Mouse (Mus musculus) testis, adult 2 months (tissue): Measurements from ENCODE around the gene Gm20388. TPM values are rescaled to one million over a fixed set of nuclear protein-coding genes. Genes with fewer than 3 reads are reported as not detected.
A peak's percentile ranks its signal among the peaks of the same experiment; 100 is the strongest.

ENCODE experiments used
- H3K27ac ChIP-seq: fragments of 200-500 bp; 2 replicates; pipeline ENCODE4 v1.5.1; 2012; ENCODE audit warnings: low read depth, low read length; ENCODE audit not compliant: control insufficient read depth, insufficient read depth
- H3K27me3 ChIP-seq: fragments of 200-500 bp; 2 replicates; pipeline ENCODE4 v1.6.1; 2012; ENCODE audit warnings: mild to moderate bottlenecking, low read length, moderate library complexity; ENCODE audit not compliant: control insufficient read depth, insufficient read depth
- H3K36me3 ChIP-seq: fragments of 200-500 bp; 2 replicates; pipeline ENCODE4 v1.6.1; 2012; ENCODE audit warnings: mild to moderate bottlenecking, low read length; ENCODE audit not compliant: control insufficient read depth, insufficient read depth
- H3K4me1 ChIP-seq: fragments of 200-500 bp; 2 replicates; pipeline ENCODE4 v1.6.1; 2012; ENCODE audit warnings: low read length; ENCODE audit not compliant: control insufficient read depth, insufficient read depth
- H3K4me3 ChIP-seq: fragments of 200-500 bp; 2 replicates; pipeline ENCODE4 v1.5.1; 2012; ENCODE audit warnings: low read depth, mild to moderate bottlenecking, low read length, moderate library complexity, mixed read lengths; ENCODE audit not compliant: control insufficient read depth
- CTCF ChIP-seq: fragments of 200-500 bp; IDR thresholded peaks from 2 replicates; pipeline ENCODE4 v1.5.1; 2012; ENCODE audit warnings: low read depth, mild to moderate bottlenecking, inconsistent platforms, low read length, moderate library complexity; ENCODE audit not compliant: control insufficient read depth, insufficient read depth, insufficient replicate concordance
- POLR2A ChIP-seq: fragments of 200-500 bp; IDR thresholded peaks from 2 replicates; pipeline ENCODE4 v1.6.1; 2012; ENCODE audit warnings: low read depth, mild to moderate bottlenecking, inconsistent platforms, low read length, moderate library complexity; ENCODE audit not compliant: control insufficient read depth
- polyA plus RNA-seq: library from polyadenylated mRNA; depleted of rRNA; stranded (reverse); fragments of >200 nt; gene quantifications from 2 replicates; pipeline ENCODE4 v1.2.3, GENCODE M21; 2012

Gm20388 gene
- polyA plus RNA-seq, 1 experiment: 5.6 TPM

- Histone ChIP-seq H3K27me3 (no peaks in the 10 kb centered on the region), H3K4me1 (peaks cover 2% of the 10 kb centered on the region; the same call in 1 of the 2 replicates), H3K36me3 (no peaks in the 10 kb centered on the region), H3K27ac (no peak overlapping the region), H3K4me3 (no peak overlapping the region)
- TF ChIP-seq CTCF: no peak
- no peak for TF ChIP-seq POLR2A
These were observed 2305.8 kb downstream of the Gm20388 start for GRCm38 (mm10) chr8:122216433-122216832.

GRCm38 (mm10) chr8:122217456-122218177, 2307.0 kb downstream of the Gm20388 start:
- 0 out of 2 replicates have a peak, but pooled peaks have one; percentile 11 for TF ChIP-seq POLR2A
- TF ChIP-seq CTCF: no peak
- Histone ChIP-seq H3K27me3 (no peaks in the 10 kb centered on the region), H3K36me3 (no peaks in the 10 kb centered on the region), H3K4me3 (no peak overlapping the region), H3K27ac (peak overlapping the region; percentile 50), H3K4me1 (peaks cover 2% of the 10 kb centered on the region; the same call in 1 of the 2 replicates)

- Histone ChIP-seq H3K4me1 (no peaks in the 10 kb centered on the region), H3K36me3 (no peaks in the 10 kb centered on the region), H3K4me3 (no peak overlapping the region), H3K27me3 (no peaks in the 10 kb centered on the region), H3K27ac (no peak overlapping the region)
- no peak for TF ChIP-seq POLR2A
- TF ChIP-seq CTCF: no peak
These were observed 2313.5 kb downstream of the Gm20388 start for GRCm38 (mm10) chr8:122223976-122224649.

GRCm38 (mm10) chr8:122224650-122225022, 2314.0 kb downstream of the Gm20388 start:
- Histone ChIP-seq H3K4me1 (no peaks in the 10 kb centered on the region; the same call in 1 of the 2 replicates), H3K4me3 (no peak overlapping the region), H3K27me3 (no peaks in the 10 kb centered on the region), H3K27ac (no peak overlapping the region), H3K36me3 (no peaks in the 10 kb centered on the region)
- TF ChIP-seq POLR2A (no peak), CTCF (0 out of 2 replicates have a peak, but pooled peaks have one; percentile 1)

GRCm38 (mm10) chr8:122225446-122225845, 2314.8 kb downstream of the Gm20388 start:
- no peak for TF ChIP-seq POLR2A
- no peak for TF ChIP-seq CTCF
- H3K27ac ChIP-seq: no peak overlapping the region
- no peaks in the 10 kb centered on the region for H3K27me3 ChIP-seq
- H3K4me3 ChIP-seq: no peak overlapping the region
- H3K4me1 ChIP-seq: peaks cover 4% of the 10 kb centered on the region
- H3K36me3 ChIP-seq: no peaks in the 10 kb centered on the region

GRCm38 (mm10) chr8:122227345-122227744, 2316.7 kb downstream of the Gm20388 start:
- Histone ChIP-seq H3K27me3 (no peaks in the 10 kb centered on the region), H3K4me3 (no peak overlapping the region), H3K36me3 (no peaks in the 10 kb centered on the region), H3K4me1 (peaks cover 5% of the 10 kb centered on the region), H3K27ac (no peak overlapping the region)
- TF ChIP-seq POLR2A: no peak
- TF ChIP-seq CTCF: no peak

- H3K36me3 ChIP-seq: no peaks in the 10 kb centered on the region
- peaks cover 5% of the 10 kb centered on the region for H3K4me1 ChIP-seq
- TF ChIP-seq POLR2A: no peak
- no peak for TF ChIP-seq CTCF
- no peak overlapping the region for H3K27ac ChIP-seq
- no peaks in the 10 kb centered on the region for H3K27me3 ChIP-seq
- no peak overlapping the region for H3K4me3 ChIP-seq
These were observed 2318.3 kb downstream of the Gm20388 start for GRCm38 (mm10) chr8:122228792-122229575.
